Mouse (Mus musculus): ENCODE data around the gene Gm14781.
"Not testable (repeated sequence)": the region's sequence is repeated elsewhere in the genome, so short reads cannot be mapped to it uniquely, and the experiment has no call there.

Gm14781 gene

DNA sequence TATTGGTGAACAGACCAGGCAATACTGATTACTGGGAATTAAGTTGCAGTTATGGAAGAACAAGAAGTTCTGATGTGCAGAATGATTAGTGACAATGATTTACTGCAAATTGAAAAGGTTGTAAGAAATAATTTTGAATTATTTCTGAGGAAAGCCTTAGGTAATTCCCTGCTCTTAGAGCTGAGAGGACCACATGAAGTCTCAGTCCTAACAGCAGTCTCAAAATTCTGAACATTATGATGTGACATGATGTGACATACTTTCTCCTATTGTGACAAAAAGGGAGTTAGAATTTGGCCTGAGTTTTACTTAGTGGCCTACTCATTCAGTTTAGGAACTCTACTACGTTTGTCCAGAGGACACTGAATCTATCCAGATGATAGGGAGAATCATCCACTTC lies at the start of gene Gm14781:
Gene Gm14781, plus strand, starts transcription at position 301 of the 400 bp plus-strand sequence.
- DNase-seq (ENCODE audit: low spot score in 2 of 2): not testable (repeated sequence)

DNA sequence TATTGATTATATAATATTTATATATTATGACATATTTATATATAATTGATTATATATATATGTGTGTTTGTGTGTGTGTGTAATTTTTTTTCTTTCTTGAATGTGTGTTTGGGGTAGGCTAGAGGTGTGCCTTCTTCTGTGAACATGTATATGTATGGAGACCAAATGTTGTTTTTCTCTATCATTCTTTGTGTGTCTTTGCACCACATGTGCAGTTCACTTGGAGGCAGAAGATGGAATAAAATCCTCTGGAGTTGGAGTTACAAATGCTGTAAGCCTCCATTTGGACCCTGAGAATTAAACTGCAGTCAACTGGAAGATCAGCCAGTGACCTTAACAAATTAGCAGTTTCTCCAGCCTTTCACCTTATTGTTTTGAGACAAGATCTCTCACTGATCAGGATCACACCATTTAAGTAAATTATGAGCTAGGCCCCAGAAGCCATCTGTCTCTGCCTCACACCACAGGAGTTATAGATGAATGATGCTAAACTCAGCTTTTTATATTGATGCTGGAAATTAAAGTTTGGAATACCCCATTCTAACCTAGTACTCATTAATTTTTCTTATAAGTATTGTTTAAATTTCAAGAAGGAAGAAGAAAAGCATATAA lies 23.1 kb downstream of the Gm14781 start:
- not testable (repeated sequence) for DNase-seq (ENCODE audit: low spot score in 2 of 2)
